Mouse (Mus musculus) cerebellum, adult 2 months (tissue): Measurements from ENCODE around the gene Sec61b. TPM values are rescaled to one million over a fixed set of nuclear protein-coding genes. Genes with fewer than 3 reads are reported as not detected.
A peak's percentile ranks its signal among the peaks of the same experiment; 100 is the strongest.

Experiments used
- DNase-seq, 2 experiments: peaks; one replicate each; pipeline ENCODE4 v3.0.0; 2021
- H3K27ac ChIP-seq: fragments of 200-500 bp; 2 replicates; pipeline ENCODE4 v1.5.1; 2012; ENCODE audit warnings: low read length, control low read depth, inconsistent platforms; ENCODE audit not compliant: insufficient read depth
- H3K27me3 ChIP-seq: fragments of 200-500 bp; 2 replicates; pipeline ENCODE4 v1.6.1; 2012; ENCODE audit warnings: inconsistent platforms, mild to moderate bottlenecking, low read length, moderate library complexity; ENCODE audit not compliant: control insufficient read depth, insufficient read depth
- H3K4me1 ChIP-seq: fragments of 200-500 bp; 2 replicates; pipeline ENCODE4 v1.6.1; 2011; ENCODE audit warnings: low read length; ENCODE audit not compliant: control insufficient read depth, insufficient read depth
- H3K4me3 ChIP-seq: fragments of 200-500 bp; replicated peaks from 2 replicates; pipeline ENCODE3; 2011; ENCODE audit warnings: mild to moderate bottlenecking, low read depth, low read length, control low read depth; ENCODE audit not compliant: insufficient read depth
- CTCF ChIP-seq: fragments of 200-500 bp; IDR thresholded peaks from 2 replicates; pipeline ENCODE4 v1.5.1; 2011; ENCODE audit warnings: low read depth, mild to moderate bottlenecking, control low read depth, low read length, moderate library complexity, borderline replicate concordance; ENCODE audit not compliant: insufficient read depth
- POLR2A ChIP-seq: fragments of 200-500 bp; IDR thresholded peaks from 2 replicates; pipeline ENCODE4 v1.6.1; 2011; ENCODE audit warnings: low read length, control low read depth, borderline replicate concordance; ENCODE audit not compliant: insufficient read depth
- WGBS: fragments of 180-500 bp; shearing (Covaris S2); methylation state at CpG from one replicate; pipeline ENCODE4 v1.1.7; 2018; 5-methylcytosine and 5-hydroxymethylcytosine counted together
- polyA plus RNA-seq: library from polyadenylated mRNA; depleted of rRNA; stranded (reverse); fragments of >200 nt; gene quantifications from 2 replicates; pipeline ENCODE4 v1.2.3, GENCODE M21; 2012; rRNA removed

The Sec61b gene
- polyA plus RNA-seq, 1 experiment, result 72.9 TPM

DNA sequence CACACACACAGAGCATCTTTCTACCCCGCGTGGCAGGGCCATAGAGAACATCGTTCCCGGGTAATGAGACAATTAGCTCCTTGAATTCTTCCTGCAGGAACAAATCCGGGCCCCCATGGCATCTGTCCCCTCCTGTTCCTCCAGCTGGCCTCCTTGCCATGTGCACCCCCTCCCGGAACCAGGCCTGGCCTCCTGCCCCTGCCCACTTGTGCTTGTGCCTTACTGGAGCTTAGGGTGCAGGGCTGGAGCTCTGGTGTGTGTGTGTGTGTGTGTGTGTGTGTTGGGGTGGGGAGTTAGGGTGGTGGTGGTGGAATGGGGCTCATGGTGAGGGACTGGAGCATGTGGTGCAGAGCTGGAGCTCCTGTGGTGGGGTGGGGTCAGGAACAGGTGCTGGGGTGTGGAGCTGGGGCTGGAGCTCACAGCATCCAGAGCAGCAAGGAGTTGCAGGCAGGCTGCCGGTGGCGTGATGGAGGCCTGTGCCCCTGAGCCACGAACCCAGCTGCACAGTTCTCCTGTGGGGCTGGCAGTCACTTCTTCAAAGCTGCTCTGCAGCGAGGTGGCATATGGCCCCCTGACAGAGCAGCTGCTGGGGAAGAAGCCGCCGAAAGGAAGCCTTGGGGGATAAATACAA, 44.2 kb downstream of the Sec61b start:
- no peaks in the 10 kb centered on the region for H3K27me3 ChIP-seq
- 11% methylated on average over 12 of the region's 12 CpGs for WGBS
- peaks cover 10% of the 10 kb centered on the region for H3K4me1 ChIP-seq
- peak; percentile 52 to 57 for DNase-seq
- TF ChIP-seq CTCF, result no peak
- TF ChIP-seq POLR2A, result no peak
- H3K4me3 ChIP-seq, result no peak overlapping the region
- H3K27ac ChIP-seq, result no peak overlapping the region

DNA sequence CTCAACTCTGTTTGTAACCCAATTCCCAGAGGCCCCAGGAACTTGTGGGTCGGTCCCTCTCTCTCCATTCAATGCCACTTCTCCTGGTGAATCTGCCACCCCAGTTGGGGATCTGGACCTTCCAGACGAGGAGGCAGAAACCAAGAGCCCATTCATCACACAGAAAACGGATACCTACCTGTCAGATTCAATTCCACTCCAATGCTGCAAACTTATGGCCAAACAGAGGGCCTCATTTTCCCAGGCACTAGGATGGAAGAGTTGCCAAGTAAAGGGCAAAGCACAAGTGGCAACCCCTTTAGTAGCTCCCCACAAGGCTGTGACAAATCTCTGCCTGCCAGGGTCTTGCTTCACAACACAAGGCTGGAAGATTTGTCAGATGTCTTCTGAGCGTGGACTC, 45.6 kb downstream of the Sec61b start:
- Histone ChIP-seq H3K4me1 (peaks cover 10% of the 10 kb centered on the region), H3K27ac (no peak overlapping the region), H3K4me3 (no peak overlapping the region), H3K27me3 (no peaks in the 10 kb centered on the region)
- DNase-seq, result no peak
- 86% methylated on average over 4 of the region's 4 CpGs for WGBS
- TF ChIP-seq CTCF (no peak), POLR2A (no peak)

DNA sequence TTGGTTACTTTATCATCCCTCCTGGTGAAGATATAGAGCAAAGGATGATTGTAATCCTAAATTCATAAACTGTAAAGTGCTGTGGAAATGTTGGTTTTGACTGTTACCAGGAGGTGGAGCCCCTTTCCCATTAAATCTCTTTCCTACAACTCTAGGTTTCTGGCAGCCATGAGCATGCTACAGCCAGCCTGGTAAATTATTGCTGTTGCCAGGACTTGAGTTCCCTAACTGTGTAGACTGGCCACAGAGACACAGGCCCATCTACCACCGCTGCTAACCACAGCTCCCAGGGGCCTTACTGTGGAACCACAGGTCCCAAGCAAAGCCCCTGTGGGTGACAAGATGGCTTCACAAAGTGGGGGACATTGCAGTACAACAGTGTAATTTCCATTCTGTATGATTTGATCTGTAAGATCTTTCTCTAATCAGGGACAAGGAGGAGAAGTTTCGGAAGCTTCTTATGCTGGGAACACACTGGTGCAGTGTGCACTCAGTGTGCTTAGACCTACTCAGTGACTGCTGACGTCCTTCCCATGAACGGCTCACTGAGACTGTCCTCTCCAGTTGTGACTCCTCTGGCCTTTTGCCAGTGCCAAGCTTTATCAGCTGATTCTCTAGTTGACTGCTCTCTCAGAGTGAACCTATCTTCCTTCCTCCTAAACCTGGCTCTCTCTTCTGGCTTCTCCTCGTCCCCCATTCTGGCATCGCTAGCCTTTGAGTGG, 47.6 kb downstream of the Sec61b start:
- Histone ChIP-seq H3K27me3 (no peaks in the 10 kb centered on the region), H3K27ac (no peak overlapping the region), H3K4me3 (no peak overlapping the region), H3K4me1 (peaks cover 10% of the 10 kb centered on the region)
- WGBS, result 70% methylated on average over 6 of the region's 6 CpGs
- peak; percentile 31 to 56 for DNase-seq
- TF ChIP-seq CTCF (peak; percentile 48; the same call in 1 of the 2 replicates), POLR2A (no peak)

DNA sequence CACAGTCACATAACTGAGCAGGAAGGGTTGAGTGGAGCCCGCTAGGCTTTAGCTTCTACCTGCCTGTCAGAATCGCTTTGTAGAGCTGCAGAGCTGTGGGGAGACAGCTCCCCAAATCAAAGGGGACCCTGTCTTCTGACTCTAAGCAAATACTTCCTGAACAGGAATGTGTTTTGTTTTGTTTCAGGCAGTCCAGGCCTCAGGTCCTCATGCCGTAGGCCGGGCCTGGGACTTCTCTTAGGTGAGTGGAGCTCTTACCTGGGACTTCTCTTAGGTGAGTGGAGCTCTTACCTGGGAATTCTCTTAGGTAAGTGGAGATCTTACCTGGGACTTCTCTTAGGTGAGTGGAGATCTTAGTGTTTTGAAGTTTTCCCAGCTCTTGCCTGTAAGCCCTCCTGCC, 55.4 kb downstream of the Sec61b start:
- no peak for TF ChIP-seq CTCF
- TF ChIP-seq POLR2A, result no peak
- Histone ChIP-seq H3K27ac (no peak overlapping the region), H3K27me3 (no peaks in the 10 kb centered on the region), H3K4me1 (no peaks in the 10 kb centered on the region), H3K4me3 (no peak overlapping the region)
- 96% methylated on average over 4 of the region's 4 CpGs for WGBS
- no peak for DNase-seq

Other genes starting within 250 kb of the Sec61b start
- 6.2 and 6.3 TPM in 2 replicates for gene Tgfbr1, start 121.4 kb upstream of the Sec61b start, polyA plus RNA-seq
- 98.1 and 101 TPM in 2 replicates for gene Alg2, start 325 bp upstream of the Sec61b start, polyA plus RNA-seq